Mouse (Mus musculus) intestine, postnatal 0 days (tissue): ENCODE results near the gene Adamts4. TPM values are rescaled to one million over a fixed set of nuclear protein-coding genes. Genes with fewer than 3 reads are reported as not detected.
A peak's percentile ranks its signal among the peaks of the same experiment; 100 is the strongest.

Source experiments
- ATAC-seq: fragments of 200-750 bp; cut with Nextera tagmentation; 2 replicates; pipeline ENCODE4 v1.8.0; 2017; ENCODE audit warnings: mild to moderate bottlenecking, moderate TSS enrichment, moderate library complexity
- H3K27ac ChIP-seq: fragments of 300-500 bp; sonication (generic); 2 replicates; pipeline ENCODE4 v1.5.1; 2014; ENCODE audit warnings: mild to moderate bottlenecking, low read depth, low read length, moderate library complexity
- H3K27me3 ChIP-seq: fragments of 300-500 bp; sonication (generic); replicated peaks from 2 replicates; pipeline ENCODE4 v1.6.1; 2014; ENCODE audit warnings: low read length, mixed read lengths; ENCODE audit not compliant: control insufficient read depth, insufficient read depth
- H3K36me3 ChIP-seq: fragments of 300-500 bp; sonication (generic); 2 replicates; pipeline ENCODE4 v1.6.1; 2014; ENCODE audit warnings: mild to moderate bottlenecking, moderate library complexity; ENCODE audit not compliant: control insufficient read depth, insufficient read depth
- H3K4me1 ChIP-seq: fragments of 300-500 bp; sonication (generic); replicated peaks from 2 replicates; pipeline ENCODE4 v1.6.1; 2014; ENCODE audit warnings: antibody characterized with exemption, low read length, mixed read lengths; ENCODE audit not compliant: control insufficient read depth, insufficient read depth
- H3K4me2 ChIP-seq: fragments of 300-500 bp; sonication (generic); replicated peaks from 2 replicates; pipeline ENCODE4 v1.6.1; 2014; ENCODE audit warnings: low read depth, mild to moderate bottlenecking, moderate library complexity
- H3K4me3 ChIP-seq: fragments of 300-500 bp; sonication (generic); 2 replicates; pipeline ENCODE4 v1.5.1; 2014; ENCODE audit warnings: low read depth, low read length
- H3K9ac ChIP-seq: fragments of 300-500 bp; sonication (generic); 2 replicates; pipeline ENCODE4 v1.6.1; 2014; ENCODE audit warnings: mild to moderate bottlenecking, low read depth, low read length
- H3K9me3 ChIP-seq: fragments of 300-500 bp; sonication (generic); 2 replicates; pipeline ENCODE4 v1.6.1; 2016; ENCODE audit warnings: mixed run types; ENCODE audit not compliant: control insufficient read depth
- CTCF ChIP-seq: sonication (generic); IDR thresholded peaks from 2 replicates; pipeline ENCODE4 v1.5.1; 2016; ENCODE audit warnings: low read depth, mild to moderate bottlenecking, control low read depth, antibody characterized with exemption, moderate library complexity
- WGBS: fragments of 180-500 bp; shearing (Covaris S2); extraction: QIAGEN DNeasy Blood & Tissue Kit; methylation state at CpG from one replicate; pipeline ENCODE4 v1.1.7; 2014; 5-methylcytosine and 5-hydroxymethylcytosine counted together
- polyA plus RNA-seq: library from polyadenylated mRNA; unstranded; fragments of >200 nt; fragmentation: Nextera tagmentation; extraction: Ambion mirVana; gene quantifications from 2 replicates; pipeline ENCODE4 v1.2.1, GENCODE M21; 2015

Gene Adamts4
- polyA plus RNA-seq, 1 experiment from 2014 or later = 2.0 TPM

GRCm38 (mm10) chr1:171227879-171228278 is 22.3 kb upstream of the Adamts4 start:
- Histone ChIP-seq H3K4me1 (no peaks in the 10 kb centered on the region), H3K27me3 (no peaks in the 10 kb centered on the region), H3K9me3 (no peaks in the 10 kb centered on the region), H3K9ac (no peak overlapping the region), H3K27ac (no peak overlapping the region), H3K36me3 (no peaks in the 10 kb centered on the region), H3K4me3 (no peak overlapping the region), H3K4me2 (no peak overlapping the region)
- TF ChIP-seq CTCF = no peak
- WGBS = 93% methylated on average over 1 of the region's 1 CpGs
- no peak for ATAC-seq

- no peaks in the 10 kb centered on the region for H3K27me3 ChIP-seq
- no peak overlapping the region for H3K4me3 ChIP-seq
- no peak overlapping the region for H3K9ac ChIP-seq
- H3K27ac ChIP-seq = no peak overlapping the region
- no peak for TF ChIP-seq CTCF
- no peak overlapping the region for H3K4me2 ChIP-seq
- no peaks in the 10 kb centered on the region for H3K9me3 ChIP-seq
- WGBS = 74% methylated on average over 6 of the region's 6 CpGs
- peaks cover 14% of the 10 kb centered on the region for H3K36me3 ChIP-seq
- no peak for ATAC-seq
- no peaks in the 10 kb centered on the region for H3K4me1 ChIP-seq
Observed at GRCm38 (mm10) chr1:171229750-171230149, 20.5 kb upstream of the Adamts4 start.

- WGBS = 61% methylated on average over 3 of the region's 3 CpGs
- no peaks in the 10 kb centered on the region for H3K4me1 ChIP-seq
- no peak overlapping the region for H3K9ac ChIP-seq
- H3K27ac ChIP-seq = no peak overlapping the region
- H3K4me2 ChIP-seq = no peak overlapping the region
- no peak for TF ChIP-seq CTCF
- H3K27me3 ChIP-seq = no peaks in the 10 kb centered on the region
- H3K4me3 ChIP-seq = no peak overlapping the region
- H3K36me3 ChIP-seq = peaks cover 18% of the 10 kb centered on the region
- ATAC-seq = 0 out of 2 replicates have a peak, but pooled peaks have one; percentile 32
- H3K9me3 ChIP-seq = no peaks in the 10 kb centered on the region
Observed at GRCm38 (mm10) chr1:171230215-171230614, 20.0 kb upstream of the Adamts4 start.

GRCm38 (mm10) chr1:171231844-171232243 is 18.4 kb upstream of the Adamts4 start:
- no peak for ATAC-seq
- Histone ChIP-seq H3K4me1 (no peaks in the 10 kb centered on the region), H3K27ac (no peak overlapping the region), H3K9ac (no peak overlapping the region), H3K4me2 (no peak overlapping the region), H3K36me3 (peaks cover 35% of the 10 kb centered on the region), H3K9me3 (no peaks in the 10 kb centered on the region), H3K4me3 (no peak overlapping the region), H3K27me3 (no peaks in the 10 kb centered on the region)
- WGBS = 73% methylated on average over 4 of the region's 4 CpGs
- TF ChIP-seq CTCF = no peak

- 77% methylated on average over 5 of the region's 5 CpGs for WGBS
- Histone ChIP-seq H3K4me3 (no peak overlapping the region), H3K9ac (no peak overlapping the region), H3K9me3 (no peaks in the 10 kb centered on the region), H3K27ac (no peak overlapping the region), H3K4me1 (no peaks in the 10 kb centered on the region), H3K4me2 (no peak overlapping the region), H3K27me3 (no peaks in the 10 kb centered on the region), H3K36me3 (peaks cover 40% of the 10 kb centered on the region)
- ATAC-seq = no peak
- TF ChIP-seq CTCF = no peak
Observed at GRCm38 (mm10) chr1:171232348-171232747, 17.9 kb upstream of the Adamts4 start.

- ATAC-seq = no peak
- Histone ChIP-seq H3K27ac (0 out of 2 replicates have a peak overlapping the region, but pooled peaks have one; percentile 23), H3K9me3 (no peaks in the 10 kb centered on the region)
Observed at GRCm38 (mm10) chr1:171232800-171233730, 17.2 kb upstream of the Adamts4 start.

More at GRCm38 (mm10) chr1:171232800-171233730, 17.2 kb upstream of the Adamts4 start:
- no peaks in the 10 kb centered on the region for H3K27me3 ChIP-seq
- peaks cover 47% of the 10 kb centered on the region for H3K36me3 ChIP-seq
- 67% methylated on average over 12 of the region's 12 CpGs for WGBS
- no peak overlapping the region; the same call in 1 of the 2 replicates for H3K4me3 ChIP-seq
- no peak for TF ChIP-seq CTCF
- no peaks in the 10 kb centered on the region for H3K4me1 ChIP-seq
- H3K4me2 ChIP-seq = no peak overlapping the region
- no peak overlapping the region for H3K9ac ChIP-seq
